Mouse (Mus musculus): ENCODE results near the gene Senp1.
A peak's percentile ranks its signal among the peaks of the same experiment; 100 is the strongest.

Senp1 gene

DNA sequence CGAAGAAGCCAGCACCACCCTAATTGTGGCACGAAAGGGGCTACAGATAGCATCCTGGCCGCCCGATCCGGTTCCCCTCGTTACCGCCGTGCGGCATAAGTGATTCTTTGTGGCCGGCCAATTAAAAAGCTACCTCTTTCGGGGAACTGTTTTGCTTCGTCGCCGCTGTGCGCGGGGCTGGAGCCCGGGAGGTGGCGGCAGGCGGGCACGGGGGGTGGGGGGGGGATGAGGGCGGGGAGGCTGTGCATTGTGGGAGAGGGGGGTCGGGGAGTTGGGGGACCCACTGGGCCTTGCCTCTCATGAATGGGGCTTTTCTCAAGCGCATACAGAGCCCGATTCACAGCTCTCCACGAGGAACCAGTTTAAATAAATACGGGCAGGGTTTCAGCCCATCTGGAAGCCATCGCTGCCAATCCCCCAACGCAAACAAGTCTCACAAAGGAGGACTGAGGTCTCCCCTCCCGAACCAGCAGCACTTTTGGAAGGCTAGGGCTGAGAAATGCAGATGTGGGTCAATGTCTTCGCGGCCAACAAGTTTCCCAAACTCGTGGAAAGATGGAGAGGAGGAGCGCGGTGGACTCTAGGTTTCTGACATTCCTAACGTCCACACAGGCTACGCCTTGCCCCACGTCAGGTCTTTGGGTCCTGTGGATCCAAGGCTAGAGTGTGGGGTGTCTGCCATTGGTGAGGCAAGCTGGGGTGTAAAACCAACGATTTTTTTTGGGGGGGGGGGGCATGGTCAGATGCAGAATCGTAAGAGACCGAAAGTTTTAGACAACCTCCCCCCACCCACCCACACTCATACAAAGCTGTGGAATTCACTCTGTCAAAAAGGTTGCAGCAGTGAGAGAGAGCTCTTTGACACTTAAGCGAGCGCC, 91.2 kb downstream of the Senp1 start:
- DNase-seq (ENCODE audit: low read depth, low spot score): no peak

DNA sequence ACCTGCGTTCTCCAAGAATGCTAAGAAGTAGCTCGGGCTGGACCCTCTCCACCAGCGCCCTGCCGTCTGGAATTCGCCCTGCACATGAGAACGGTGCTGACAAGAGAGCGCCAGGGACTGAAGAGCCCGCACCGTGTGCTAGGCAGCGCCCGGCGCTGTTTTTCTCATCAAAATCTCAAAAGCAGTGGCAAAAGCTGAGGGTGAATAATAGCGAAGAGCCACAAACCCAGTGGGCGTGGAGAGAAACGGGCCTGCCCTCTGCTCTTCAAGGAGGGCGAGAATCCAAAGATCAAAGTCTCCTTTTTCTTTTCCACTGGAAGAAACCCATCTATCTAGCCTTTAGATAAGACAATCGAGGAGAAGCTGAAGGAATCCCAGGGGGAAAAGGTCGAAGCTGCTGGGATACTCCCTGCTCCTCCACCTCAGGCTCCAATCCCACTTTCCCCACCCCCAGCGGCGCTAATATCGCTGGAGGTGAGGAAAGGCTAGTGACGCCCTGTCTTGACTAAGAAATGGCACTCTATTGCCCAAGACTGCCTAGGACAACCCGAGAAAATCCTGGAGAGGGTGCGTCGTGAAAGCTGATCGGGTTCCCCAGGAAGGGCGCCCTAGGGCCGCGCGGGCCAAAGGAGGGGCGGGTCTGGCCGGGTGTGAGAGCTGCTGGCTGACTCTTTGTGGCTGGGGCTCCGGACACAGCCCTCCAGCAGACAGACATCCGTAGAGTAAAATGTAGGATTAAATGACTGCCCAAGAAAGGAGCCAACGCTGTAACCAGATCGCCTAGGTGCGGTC, 92.0 kb downstream of the Senp1 start:
- DNase-seq (ENCODE audit: low read depth, low spot score): no peak

DNA sequence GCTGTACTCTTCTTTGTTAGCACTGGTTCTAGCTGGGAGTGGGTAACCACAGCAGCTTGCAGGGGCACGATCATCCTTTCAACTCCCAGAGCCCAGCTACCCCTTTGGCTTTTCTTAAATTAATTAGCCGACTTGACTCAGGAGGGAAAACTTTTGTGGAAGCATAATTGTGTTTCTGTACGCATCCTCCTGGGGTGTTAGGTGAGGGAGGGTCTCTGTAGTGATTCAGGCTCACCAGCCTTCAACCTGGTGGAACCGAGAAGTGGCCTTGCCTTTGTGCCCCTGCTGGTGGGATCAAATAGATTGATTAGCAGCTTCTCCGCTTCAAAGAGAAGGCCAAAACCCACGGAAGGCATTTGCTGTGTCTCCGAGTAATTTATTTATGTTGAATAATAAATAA, 93.6 kb downstream of the Senp1 start:
- no peak for DNase-seq (ENCODE audit: low read depth, low spot score)

DNA sequence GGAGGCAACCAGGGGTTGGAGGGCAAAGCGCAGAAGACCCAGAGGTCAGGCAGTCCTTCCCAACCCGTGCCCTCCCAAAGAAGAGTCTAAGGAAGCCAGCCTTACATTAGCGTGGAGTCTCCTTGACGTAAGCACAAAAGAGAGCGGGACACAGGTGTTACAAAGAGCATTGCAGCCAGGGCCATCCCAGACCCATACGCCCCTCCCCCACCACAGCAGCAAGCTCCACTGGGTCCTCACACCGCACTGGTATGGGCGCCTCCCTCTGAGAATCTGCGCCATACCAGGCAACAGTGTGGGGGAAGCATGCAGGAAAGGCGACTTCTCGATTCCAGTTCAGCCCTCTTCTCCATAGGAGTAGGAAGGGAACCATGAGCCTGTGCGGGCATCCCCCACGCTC, 94.0 kb downstream of the Senp1 start:
- DNase-seq (ENCODE audit: low read depth, low spot score): no peak

GRCm38 (mm10) chr15:97996716-97997256, 96.8 kb downstream of the Senp1 start:
- no peak for DNase-seq (ENCODE audit: low read depth, low spot score)

DNA sequence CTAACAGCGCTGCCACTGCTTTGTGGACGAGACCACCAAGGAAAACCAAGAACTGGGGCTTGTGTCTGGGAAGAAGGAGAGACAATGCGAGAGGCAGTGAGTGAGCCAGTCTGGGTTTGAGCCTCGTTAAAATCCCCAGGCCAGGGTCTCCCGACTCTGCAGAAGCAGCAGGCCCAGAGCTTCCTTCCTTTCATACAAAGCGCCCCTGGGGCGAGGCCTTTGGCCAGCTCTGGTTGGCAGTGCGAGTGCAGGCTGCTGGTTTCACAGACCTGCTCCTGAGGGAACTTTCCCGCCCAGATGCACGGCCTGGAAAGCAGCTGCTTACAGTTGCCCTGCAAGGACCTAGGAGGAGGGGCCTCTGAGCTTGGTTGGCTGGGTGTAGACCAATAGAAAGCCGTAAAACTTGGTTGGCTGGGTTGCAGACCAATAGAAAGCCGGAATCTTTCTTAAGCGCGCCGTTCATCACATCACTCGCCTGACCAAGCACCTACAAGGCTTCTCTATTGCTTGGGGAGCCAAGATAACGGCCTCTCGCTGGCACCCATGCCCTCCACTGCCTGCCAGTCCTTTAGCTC, 100.7 kb downstream of the Senp1 start:
- peak; percentile 67 for DNase-seq (ENCODE audit: low read depth, low spot score)

GRCm38 (mm10) chr15:97992027-97992711, 101.4 kb downstream of the Senp1 start:
- DNase-seq (ENCODE audit: low read depth, low spot score): no peak

DNA sequence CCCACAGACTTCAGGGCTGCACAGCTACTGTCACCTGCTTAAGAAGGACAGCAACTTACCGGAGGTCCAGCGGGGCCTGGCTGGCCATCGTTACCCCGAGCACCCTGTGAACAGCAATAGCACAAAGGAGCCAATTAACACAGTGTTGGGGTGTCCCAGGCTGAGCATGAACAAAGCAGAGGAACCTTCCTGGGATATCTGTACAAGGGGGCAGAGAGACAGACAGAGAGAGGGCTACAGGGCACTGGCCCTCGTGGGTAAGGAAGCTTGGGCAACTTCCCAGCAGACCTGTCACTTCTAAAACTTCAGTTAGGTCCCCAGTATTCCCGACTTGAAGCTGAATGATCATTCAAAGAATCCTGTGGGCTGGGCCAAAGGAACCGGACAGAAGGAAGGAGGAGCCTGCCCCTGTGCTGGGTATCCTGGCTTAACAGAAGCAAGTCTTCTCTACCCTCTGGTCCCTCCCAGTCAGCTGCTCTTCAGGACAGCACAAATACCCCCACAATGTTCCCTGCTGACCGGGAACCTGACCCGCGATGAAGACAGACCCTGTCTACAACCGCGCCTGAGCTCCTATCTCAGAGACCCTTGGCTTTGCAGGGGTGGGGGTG, 102.2 kb downstream of the Senp1 start:
- no peak for DNase-seq (ENCODE audit: low read depth, low spot score)

GRCm38 (mm10) chr15:97990721-97991120, 102.8 kb downstream of the Senp1 start:
- no peak for DNase-seq (ENCODE audit: low read depth, low spot score)

GRCm38 (mm10) chr15:97990124-97990523, 103.4 kb downstream of the Senp1 start:
- DNase-seq (ENCODE audit: low read depth, low spot score): no peak

GRCm38 (mm10) chr15:97989544-97989943, 104.0 kb downstream of the Senp1 start:
- DNase-seq (ENCODE audit: low read depth, low spot score): no peak

Data from WW6 (cell line).